Mouse (Mus musculus) MEL (cell line): ENCODE measurements around the gene Adgrg1. TPM values are rescaled to one million over a fixed set of nuclear protein-coding genes. Genes with fewer than 3 reads are reported as not detected.

ENCODE experiments used
- DNase-seq: peaks from one replicate; pipeline ENCODE4 v3.0.0; 2011; ENCODE audit warnings: low read depth, low spot score
- H3K27ac ChIP-seq: 2 replicates; pipeline ENCODE4 v1.5.1; 2012; ENCODE audit warnings: low read depth, mild to moderate bottlenecking, control low read depth, low read length, moderate library complexity; ENCODE audit not compliant: control insufficient read depth
- H3K27me3 ChIP-seq, 2 experiments: fragments of 150-350 bp in 1 of 2; sonication (generic) in 1 of 2; 2 replicates each; pipeline ENCODE4 v1.6.1; 2012; ENCODE audit warnings: low read length in 2 of 2, mild to moderate bottlenecking in 2 of 2, improper control_type of control experiment in 1 of 2, moderate library complexity in 1 of 2; ENCODE audit not compliant: insufficient read depth in 2 of 2, control insufficient read depth in 1 of 2
- H3K36me3 ChIP-seq, 2 experiments: 2 replicates each; pipeline ENCODE4 v1.6.1; 2012 to 2014; ENCODE audit warnings: low read length in 2 of 2, improper control_type of control experiment in 1 of 2, inconsistent platforms in 1 of 2, mild to moderate bottlenecking in 1 of 2; ENCODE audit not compliant: insufficient read depth in 2 of 2, control insufficient read depth in 1 of 2
- H3K4me1 ChIP-seq, 2 experiments: fragments of 150-350 bp in 1 of 2; sonication (generic) in 1 of 2; 2 replicates each; pipeline ENCODE4 v1.6.1; 2012; ENCODE audit warnings: low read length in 2 of 2, improper control_type of control experiment in 1 of 2, mild to moderate bottlenecking in 1 of 2; ENCODE audit not compliant: insufficient read depth in 2 of 2, control insufficient read depth in 1 of 2
- H3K4me3 ChIP-seq, 2 experiments: fragments of 150-350 bp in 1 of 2; sonication (generic) in 1 of 2; 2 replicates each; pipeline ENCODE4 v1.5.1; 2012; ENCODE audit warnings: low read depth in 2 of 2, low read length in 2 of 2, mild to moderate bottlenecking in 2 of 2, moderate library complexity in 2 of 2, control low read depth in 1 of 2, improper control_type of control experiment in 1 of 2; ENCODE audit not compliant: control insufficient read depth in 1 of 2, insufficient read depth in 1 of 2
- H3K79me2 ChIP-seq: 2 replicates; pipeline ENCODE4 v1.6.1; 2012; ENCODE audit warnings: mild to moderate bottlenecking, low read length, moderate library complexity; ENCODE audit not compliant: control insufficient read depth, poor library complexity, insufficient read depth
- H3K9ac ChIP-seq: 2 replicates; pipeline ENCODE4 v1.6.1; 2012; ENCODE audit warnings: low read depth, mild to moderate bottlenecking, control low read depth, low read length, moderate library complexity; ENCODE audit not compliant: control insufficient read depth, poor library complexity, severe bottlenecking
- H3K9me3 ChIP-seq: fragments of 150-350 bp; sonication (generic); replicated peaks from 2 replicates; pipeline ENCODE4 v1.6.1; 2012; ENCODE audit warnings: mild to moderate bottlenecking, low read length, improper control_type of control experiment, moderate library complexity; ENCODE audit not compliant: insufficient read depth
- ELF1 ChIP-seq: IDR thresholded peaks from 2 replicates; pipeline ENCODE4 v1.6.1; 2014; ENCODE audit warnings: low read depth, mild to moderate bottlenecking, inconsistent platforms, low read length, improper control_type of control experiment, moderate library complexity
- EP300 ChIP-seq, 2 experiments: IDR thresholded peaks; 2 replicates each; pipeline ENCODE4 v1.6.1; 2011; ENCODE audit warnings: improper control_type of control experiment in 2 of 2, low read length in 2 of 2, low read depth in 1 of 2, mild to moderate bottlenecking in 1 of 2
- ETS1 ChIP-seq: IDR thresholded peaks from 2 replicates; pipeline ENCODE4 v1.6.1; 2012; ENCODE audit warnings: low read depth, mild to moderate bottlenecking, inconsistent platforms, low read length, improper control_type of control experiment, moderate library complexity
- GATA1 ChIP-seq: IDR thresholded peaks from 2 replicates; pipeline ENCODE4 v1.6.1; 2011; ENCODE audit warnings: low read depth, low read length, improper control_type of control experiment
- HCFC1 ChIP-seq: IDR thresholded peaks from 2 replicates; pipeline ENCODE4 v1.6.1; 2012; ENCODE audit warnings: low read depth, mild to moderate bottlenecking, inconsistent platforms, low read length, improper control_type of control experiment, moderate library complexity
- MAFK ChIP-seq: IDR thresholded peaks from 2 replicates; pipeline ENCODE4 v1.6.1; 2011; ENCODE audit warnings: low read depth, mild to moderate bottlenecking, low read length, improper control_type of control experiment, borderline replicate concordance
- MAZ ChIP-seq: IDR thresholded peaks from 2 replicates; pipeline ENCODE4 v1.6.1; 2012; ENCODE audit warnings: low read depth, mild to moderate bottlenecking, inconsistent platforms, low read length, improper control_type of control experiment
- NRF1 ChIP-seq: IDR thresholded peaks from 2 replicates; pipeline ENCODE4 v1.6.1; 2014; ENCODE audit warnings: low read depth, mild to moderate bottlenecking, inconsistent platforms, low read length, improper control_type of control experiment, moderate library complexity; ENCODE audit not compliant: poor library complexity, insufficient read depth, severe bottlenecking
- POLR2A ChIP-seq, 2 experiments: IDR thresholded peaks; 2 replicates each; pipeline ENCODE4 v1.6.1; 2011 to 2012; ENCODE audit warnings: low read length in 2 of 2, mild to moderate bottlenecking in 2 of 2, control low read depth in 1 of 2, improper control_type of control experiment in 1 of 2, low read depth in 1 of 2, moderate library complexity in 1 of 2; ENCODE audit not compliant: control insufficient read depth in 1 of 2, insufficient read depth in 1 of 2, poor library complexity in 1 of 2
- RCOR1 ChIP-seq: IDR thresholded peaks from 2 replicates; pipeline ENCODE4 v1.6.1; 2012; ENCODE audit warnings: low read depth, mild to moderate bottlenecking, inconsistent platforms, low read length, improper control_type of control experiment
- SIN3A ChIP-seq: IDR thresholded peaks from 2 replicates; pipeline ENCODE4 v1.6.1; 2012; ENCODE audit warnings: low read length, improper control_type of control experiment, inconsistent platforms
- SMC3 ChIP-seq: IDR thresholded peaks from 2 replicates; pipeline ENCODE4 v1.6.1; 2011; ENCODE audit warnings: low read depth, low read length, improper control_type of control experiment
- TAL1 ChIP-seq: IDR thresholded peaks from 2 replicates; pipeline ENCODE4 v1.6.1; 2012; ENCODE audit warnings: mild to moderate bottlenecking, inconsistent platforms, low read length, moderate library complexity, mixed read lengths
- TCF12 ChIP-seq: IDR thresholded peaks from 2 replicates; pipeline ENCODE4 v1.6.1; 2014; ENCODE audit warnings: low read depth, mild to moderate bottlenecking, inconsistent platforms, low read length, improper control_type of control experiment, moderate library complexity
- UBTF ChIP-seq: IDR thresholded peaks from 2 replicates; pipeline ENCODE4 v1.6.1; 2012; ENCODE audit warnings: low read depth, mild to moderate bottlenecking, inconsistent platforms, low read length, improper control_type of control experiment, moderate library complexity, borderline replicate concordance; ENCODE audit not compliant: insufficient read depth
- USF2 ChIP-seq, 2 experiments: IDR thresholded peaks; 2 replicates each; pipeline ENCODE4 v1.6.1; 2011 to 2012; ENCODE audit warnings: improper control_type of control experiment in 2 of 2, low read length in 2 of 2, borderline replicate concordance in 1 of 2, inconsistent platforms in 1 of 2, low read depth in 1 of 2, mild to moderate bottlenecking in 1 of 2; ENCODE audit not compliant: insufficient read depth in 1 of 2
- ZMIZ1 ChIP-seq: IDR thresholded peaks from 2 replicates; pipeline ENCODE4 v1.6.1; 2012; ENCODE audit warnings: low read depth, mild to moderate bottlenecking, inconsistent platforms, low read length, improper control_type of control experiment, moderate library complexity
- ZNF384 ChIP-seq: IDR thresholded peaks from 2 replicates; pipeline ENCODE4 v1.6.1; 2012; ENCODE audit warnings: low read depth, mild to moderate bottlenecking, inconsistent platforms, low read length, improper control_type of control experiment
- polyA plus RNA-seq, 2 experiments: library from polyadenylated mRNA; stranded (reverse) in 1 of 2; unstranded in 1 of 2; fragments of >175 nt in 1 of 2; fragments of >200 nt in 1 of 2; gene quantifications; 2 replicates each; pipeline versions ENCODE4 v1.2.1 to v1.2.4; 2012; ENCODE audit warnings: low replicate concordance in 2 of 2, low read depth in 1 of 2; ENCODE audit not compliant: insufficient read length in 2 of 2, insufficient read depth in 1 of 2, missing spikeins in 1 of 2
- total RNA-seq: library from RNA; depleted of rRNA; stranded (reverse); fragments of 300-350 nt; gene quantifications from 2 replicates; pipeline ENCODE4 v1.2.3, GENCODE M21; 2012

Adgrg1 gene
- total and polyA plus RNA-seq, 3 experiments, result 4.2 to 33.2 TPM; not detected in 1

DNA sequence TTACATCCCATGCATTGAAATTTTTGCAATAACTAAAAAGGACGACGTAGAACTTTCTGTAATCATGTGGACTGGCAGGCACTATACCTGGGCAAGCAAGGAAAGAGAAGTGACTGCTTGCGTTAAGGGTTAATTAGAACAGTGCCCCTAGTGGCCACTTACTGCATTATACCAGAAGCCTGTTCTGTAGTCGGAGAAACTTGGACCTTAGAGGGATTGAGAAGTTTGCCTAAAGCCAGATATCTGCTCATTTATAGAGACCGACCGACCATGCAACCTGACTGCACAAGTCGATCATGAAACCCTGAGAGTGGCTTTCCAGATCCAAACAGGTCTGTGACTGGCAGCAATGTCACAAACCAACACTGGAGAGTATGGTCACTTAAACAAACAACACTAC is 8.0 kb upstream of the Adgrg1 start (continued):
- TF ChIP-seq SIN3A, result 0 out of 2 replicates have a peak, but pooled peaks have one; percentile 32

DNA sequence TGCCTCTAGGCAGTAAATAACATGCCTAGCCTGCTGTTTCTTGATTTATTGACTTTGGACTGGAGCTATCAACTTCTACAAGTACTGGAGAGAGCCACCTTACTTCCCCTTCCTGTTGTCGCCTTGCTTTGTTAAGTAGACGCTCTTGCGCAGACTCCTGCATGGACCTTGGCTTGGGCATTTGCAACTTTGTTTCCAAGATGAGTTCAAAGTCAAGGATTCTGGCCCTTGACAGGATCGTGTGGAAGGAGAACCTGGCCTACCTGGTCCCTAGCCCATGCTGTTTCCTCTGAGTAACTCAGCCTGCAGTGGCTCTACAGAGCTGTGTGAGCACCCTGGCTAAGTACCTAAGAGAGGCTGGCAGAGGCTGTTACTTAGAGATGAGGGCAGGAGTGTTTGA is 7.5 kb upstream of the Adgrg1 start:
- Histone ChIP-seq H3K27me3 (no peaks in the 10 kb centered on the region), H3K36me3 (peaks cover 0 to 32% of the 10 kb centered on the region in 2 experiments; a peak in 2 of 4 replicates), H3K27ac (peak overlapping the region; percentile 99), H3K79me2 (no peaks in the 10 kb centered on the region), H3K9ac (peak overlapping the region; percentile 73), H3K4me3 (peak overlapping the region in 1 of 2 experiments; percentile 13; a peak in 3 of 4 replicates), H3K4me1 (peaks cover 4 to 25% of the 10 kb centered on the region in 2 experiments), H3K9me3 (no peaks in the 10 kb centered on the region)
- TF ChIP-seq NRF1 (peak; percentile 77), ZMIZ1 (no peak), POLR2A (IDR thresholded peaks at IDR 0.05; ENCODE audit: control insufficient read depth in 1 of 2, insufficient read depth in 1 of 2, low read depth in 1 of 2, low read length in 2 of 2, poor library complexity in 1 of 2) (0 out of 4 replicates have a peak, but pooled peaks of 1 of the 2 experiments have one; percentile 22), ELF1 (0 out of 2 replicates have a peak, but pooled peaks have one; percentile 12), ZNF384 (no peak)
- DNase-seq, result peak; percentile 82

- peak; percentile 79 for DNase-seq
Measured at GRCm38 (mm10) chr8:94967554-94967953, 7.0 kb upstream of the Adgrg1 start.

More at GRCm38 (mm10) chr8:94967554-94967953, 7.0 kb upstream of the Adgrg1 start:
- H3K79me2 ChIP-seq, result no peaks in the 10 kb centered on the region
- TF ChIP-seq TCF12 (peak; percentile 32), MAZ (0 out of 2 replicates have a peak, but pooled peaks have one; percentile 19), ZNF384 (no peak), EP300 (IDR thresholded peaks at IDR 0.05; ENCODE audit: low read depth in 1 of 2, low read length in 2 of 2) (peak; percentile 38 to 70; a peak in 3 of 4 replicates), TAL1 (peak; percentile 56), POLR2A (IDR thresholded peaks at IDR 0.05; ENCODE audit: control insufficient read depth in 1 of 2, insufficient read depth in 1 of 2, low read depth in 1 of 2, low read length in 2 of 2, poor library complexity in 1 of 2) (no peak), SMC3 (no peak), SIN3A (peak; percentile 32; the same call in 1 of the 2 replicates), USF2 (IDR thresholded peaks at IDR 0.05; ENCODE audit: borderline replicate concordance in 1 of 2, insufficient read depth in 1 of 2, low read depth in 1 of 2, low read length in 2 of 2) (no peak), ETS1 (peak; percentile 95), HCFC1 (no peak), GATA1 (peak; percentile 41), UBTF (no peak), RCOR1 (peak; percentile 61; the same call in 1 of the 2 replicates), MAFK (no peak; the same call in 1 of the 2 replicates)
- H3K36me3 ChIP-seq, result peaks cover 0 to 32% of the 10 kb centered on the region in 2 experiments; a peak in 2 of 4 replicates
- no peaks in the 10 kb centered on the region for H3K9me3 ChIP-seq
- H3K9ac ChIP-seq, result peak overlapping the region; percentile 73
- H3K4me3 ChIP-seq, result 0 out of 4 replicates have a peak overlapping the region, but pooled peaks of 1 of the 2 experiments have one; percentile 8
- peaks cover 4 to 25% of the 10 kb centered on the region in 2 experiments for H3K4me1 ChIP-seq
- peak overlapping the region; percentile 99 for H3K27ac ChIP-seq
- H3K27me3 ChIP-seq, result no peaks in the 10 kb centered on the region
